Comparison of ENCODE assay signal across 8 mouse cellular contexts in genomic region chr10:108733982-108734381, GRCm38 (mm10).
DNase-seq lines count a peak whose midpoint lies in the region.

No protein-coding gene starts in this region.

- DNase-seq in kidney, adult 9 months: peak; percentile 19
- no peak for DNase-seq in kidney, adult 11 months
- DNase-seq in ES-CJ7 (ENCODE audit: low read depth, low spot score) (peak; percentile 55), ZHBTc4 (ENCODE audit: low read depth, low spot score) (peak; percentile 44)
- DNase-seq in kidney, postnatal 36 days: peak; percentile 15 to 16
- no peak for DNase-seq in spleen, adult 18-20 months
- DNase-seq in left cerebral cortex, adult 11 months (ENCODE audit: low spot score): no peak
- DNase-seq in urinary bladder, postnatal 36 days (ENCODE audit: low spot score in 2 of 2): no peak

Comparison
In these comparisons a context has a peak if more than half of its experiments do, and no peak if none do; other contexts are left out.
1. DNase-seq: peak in kidney, adult 9 months (single experiment), ES-CJ7 (single experiment), ZHBTc4 (single experiment) and kidney, postnatal 36 days (2 of 2); none in kidney, adult 11 months (single experiment), spleen, adult 18-20 months (0 of 2), left cerebral cortex, adult 11 months (single experiment) and urinary bladder, postnatal 36 days (0 of 2).